Mouse (Mus musculus) lung, postnatal 14 days (tissue): ENCODE measurements around the gene Htr5b.

ENCODE experiments used
- DNase-seq: peaks from one replicate; pipeline ENCODE4 v3.0.0; 2021

The Htr5b gene

DNA sequence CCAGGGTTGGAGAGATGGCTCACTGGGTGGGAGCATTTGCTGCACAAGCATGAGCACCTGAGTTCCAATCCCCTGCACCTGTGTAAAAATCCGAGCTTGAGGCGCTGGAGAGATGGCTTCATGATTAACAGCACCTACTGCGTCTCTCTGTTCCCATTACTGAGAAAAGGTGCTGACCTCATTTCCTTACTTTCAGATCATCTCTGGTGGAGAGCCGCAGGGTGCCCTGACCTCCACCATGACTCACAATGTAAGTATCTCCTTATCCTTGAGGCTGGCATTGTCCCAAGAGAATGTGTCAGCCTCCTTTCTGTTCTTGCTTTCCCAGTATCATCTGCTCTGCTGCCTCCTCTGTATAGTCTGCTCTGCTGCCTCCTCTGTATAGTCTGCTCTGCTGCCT is 45.2 kb downstream of the Htr5b start:
- DNase-seq = no peak

DNA sequence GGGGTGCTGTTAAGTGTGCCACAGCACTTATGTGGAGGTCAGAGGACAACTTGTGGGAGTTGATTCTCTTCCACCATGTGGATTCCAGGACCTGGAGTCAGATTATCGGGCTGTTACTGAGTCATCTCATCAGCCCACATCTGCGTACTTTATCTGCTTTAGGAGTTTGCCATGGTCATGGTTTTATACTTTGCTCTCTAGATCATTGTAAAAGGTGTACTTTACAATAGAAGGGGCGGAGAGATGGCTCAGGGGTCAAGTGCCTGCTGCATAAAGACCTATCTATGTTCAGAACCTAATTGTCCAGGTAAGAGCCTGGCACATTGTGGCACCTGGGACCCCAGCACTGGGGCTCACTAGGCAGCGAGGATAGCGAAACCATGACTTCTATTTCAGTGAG is 48.9 kb downstream of the Htr5b start:
- DNase-seq = no peak

DNA sequence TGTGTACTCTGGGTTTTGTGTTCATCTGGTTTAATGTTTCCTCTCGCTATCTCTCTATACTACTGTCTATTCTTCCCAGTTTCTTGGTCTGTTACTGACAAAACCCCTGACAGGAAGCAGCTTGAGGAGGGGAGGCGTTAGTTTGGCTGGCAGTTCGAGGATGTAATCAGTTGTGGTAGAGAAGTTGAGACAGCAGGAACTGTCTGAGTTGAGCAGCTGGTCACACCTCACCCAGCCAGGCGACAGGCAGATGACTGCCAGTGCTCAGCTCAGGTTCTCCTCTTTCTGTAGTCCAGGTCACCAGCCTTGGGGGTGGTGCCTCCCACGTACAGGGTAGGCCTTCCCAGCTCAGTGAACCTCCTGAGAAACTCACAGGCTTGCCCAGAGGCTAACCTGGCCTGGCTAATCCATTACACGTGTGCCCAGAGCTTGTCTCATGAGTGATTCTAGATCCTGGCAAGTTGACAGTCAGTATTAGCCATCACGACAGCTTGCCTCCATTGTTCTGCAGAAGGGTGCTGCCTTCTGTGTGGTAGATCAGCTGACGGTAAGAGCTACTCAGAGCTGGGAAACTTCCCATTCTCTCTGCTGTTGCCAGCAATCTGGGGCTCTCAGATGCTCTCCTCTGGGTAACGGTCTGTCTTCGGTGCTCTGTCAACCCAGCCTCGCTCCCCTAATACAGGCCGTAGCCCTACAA is 49.8 kb downstream of the Htr5b start:
- DNase-seq = no peak

DNA sequence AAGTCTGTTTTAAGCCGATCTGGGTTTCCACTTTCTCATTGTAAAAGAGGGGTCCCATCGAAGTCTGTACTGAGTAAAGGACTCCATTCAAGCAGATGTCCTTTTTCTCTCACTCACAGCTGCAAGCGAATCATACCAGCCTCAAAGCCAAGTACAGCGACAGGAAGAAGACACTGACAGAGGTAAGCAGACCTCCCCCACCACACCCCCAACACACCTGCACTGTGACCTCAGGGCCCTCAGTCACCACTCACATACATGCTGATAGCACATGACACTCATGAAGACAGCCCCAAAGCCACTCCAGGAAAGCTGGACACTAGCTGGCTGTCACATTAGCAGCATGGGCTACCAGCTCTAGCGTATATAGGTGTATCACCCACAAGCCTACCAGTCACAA is 50.5 kb downstream of the Htr5b start:
- DNase-seq = no peak

DNA sequence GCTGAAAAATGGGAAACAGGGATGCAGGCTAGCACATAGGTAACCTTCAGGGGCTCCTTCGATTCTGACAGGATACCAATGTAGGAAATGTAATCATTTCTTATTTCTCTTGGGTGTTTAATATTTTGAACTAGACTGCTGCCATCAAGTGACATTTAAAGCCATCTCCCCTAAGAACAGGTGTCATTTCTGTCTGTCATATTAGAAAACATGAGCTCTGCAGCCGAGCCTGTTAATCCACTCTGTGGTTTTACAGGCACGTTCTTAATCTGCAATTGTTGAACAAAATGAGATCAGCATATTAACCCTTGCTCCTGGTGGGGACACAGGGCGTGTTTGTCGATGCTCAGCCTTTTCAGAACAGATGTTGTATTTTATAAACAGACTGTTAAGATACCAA is 56.8 kb downstream of the Htr5b start:
- no peak for DNase-seq

DNA sequence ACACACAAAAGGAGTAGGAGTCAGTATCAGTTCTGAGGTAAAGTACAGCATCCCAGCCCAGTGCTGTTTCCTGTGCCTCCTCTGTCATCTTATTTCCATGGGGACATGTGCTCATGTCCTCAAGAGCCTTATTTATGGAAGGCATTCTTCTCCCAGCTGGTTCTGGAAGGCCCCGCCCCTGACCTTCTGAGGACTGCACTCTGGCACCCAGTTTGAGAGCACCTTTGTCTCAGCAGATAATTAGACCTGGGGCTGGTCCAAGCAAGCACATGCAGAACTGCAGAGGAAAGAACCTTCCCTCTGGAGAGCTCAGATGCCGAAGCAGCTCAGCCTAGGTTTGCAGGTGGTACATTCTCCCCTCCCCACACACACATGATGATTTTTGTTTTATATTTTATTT is 60.0 kb downstream of the Htr5b start:
- no peak for DNase-seq

DNA sequence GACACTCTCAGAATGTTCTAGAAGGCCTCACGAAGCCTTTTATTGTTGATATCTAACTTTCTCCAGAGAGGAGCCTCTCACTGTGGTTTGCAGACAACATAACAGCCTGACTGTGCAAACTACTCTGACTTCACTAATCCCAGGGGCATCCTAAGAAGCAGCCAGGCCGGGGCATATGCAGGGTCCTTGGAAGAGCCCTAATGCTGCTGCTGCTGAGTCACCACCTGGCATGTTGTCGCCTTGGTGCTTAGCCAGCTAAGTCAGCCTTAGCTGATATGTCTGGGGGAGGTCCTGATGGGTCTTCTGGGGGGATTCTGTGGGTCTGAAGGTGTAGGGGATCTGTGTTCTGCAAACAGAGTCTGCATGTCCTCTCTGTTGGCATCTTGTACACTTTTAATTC is 62.0 kb downstream of the Htr5b start:
- DNase-seq = no peak

DNA sequence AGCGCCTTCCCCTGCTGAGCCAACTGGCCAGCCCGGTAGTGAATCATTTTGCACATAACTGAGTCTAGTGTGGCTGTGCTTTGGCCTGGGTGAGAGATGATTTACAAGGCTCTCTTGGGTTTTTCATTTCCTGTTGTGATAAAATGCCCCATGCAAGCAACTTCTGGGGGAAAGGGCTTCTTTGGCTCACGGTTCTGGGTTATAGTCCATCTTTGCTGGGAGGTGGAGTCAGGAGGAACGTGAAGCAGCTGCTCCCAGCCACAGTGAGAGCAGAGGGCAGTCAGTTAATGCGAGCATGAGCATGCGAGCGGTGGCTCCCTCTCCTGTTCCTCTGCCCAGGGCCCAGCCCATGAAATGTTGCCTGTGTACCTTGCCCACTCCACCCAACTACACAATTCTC is 64.5 kb downstream of the Htr5b start:
- DNase-seq = no peak

DNA sequence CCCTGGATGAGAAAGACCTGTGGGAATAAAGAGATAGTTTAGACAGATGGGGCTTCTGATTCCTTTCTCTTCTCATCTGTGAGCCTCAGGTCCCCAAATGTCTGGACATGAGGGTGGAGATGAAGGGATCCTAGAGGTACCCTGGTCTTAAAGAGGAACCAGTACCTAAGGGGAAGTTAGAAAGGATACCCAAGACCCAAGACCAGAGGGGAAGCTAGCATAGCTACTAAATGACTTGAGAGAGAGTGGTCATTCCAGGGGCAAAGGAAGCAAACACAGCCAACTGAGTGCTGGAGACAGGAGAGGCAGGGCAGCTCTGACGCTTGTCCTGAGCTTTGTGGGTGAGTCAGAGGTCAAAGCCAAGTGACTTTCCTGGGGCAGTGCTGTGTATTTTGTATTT is 65.6 kb downstream of the Htr5b start:
- no peak for DNase-seq

DNA sequence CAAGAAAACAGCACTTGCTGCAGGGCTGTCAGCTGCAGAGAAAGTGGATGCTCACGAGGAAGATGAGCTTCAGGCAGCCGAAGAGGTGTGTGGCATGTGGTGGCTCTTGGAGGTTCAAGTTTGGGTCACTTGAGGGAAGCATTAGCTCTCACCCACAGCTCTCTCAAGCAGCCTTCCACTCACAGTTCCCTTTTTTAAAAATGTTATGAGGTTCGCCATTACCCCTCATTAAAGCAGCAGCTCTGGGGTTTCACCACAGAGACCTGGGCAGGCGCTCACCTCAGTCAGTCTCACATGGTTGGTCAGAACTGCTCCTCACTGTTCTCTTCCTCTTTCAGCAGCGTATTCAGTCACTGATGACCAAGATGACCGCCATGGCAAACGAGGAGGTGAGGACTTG is 66.4 kb downstream of the Htr5b start:
- DNase-seq = no peak

DNA sequence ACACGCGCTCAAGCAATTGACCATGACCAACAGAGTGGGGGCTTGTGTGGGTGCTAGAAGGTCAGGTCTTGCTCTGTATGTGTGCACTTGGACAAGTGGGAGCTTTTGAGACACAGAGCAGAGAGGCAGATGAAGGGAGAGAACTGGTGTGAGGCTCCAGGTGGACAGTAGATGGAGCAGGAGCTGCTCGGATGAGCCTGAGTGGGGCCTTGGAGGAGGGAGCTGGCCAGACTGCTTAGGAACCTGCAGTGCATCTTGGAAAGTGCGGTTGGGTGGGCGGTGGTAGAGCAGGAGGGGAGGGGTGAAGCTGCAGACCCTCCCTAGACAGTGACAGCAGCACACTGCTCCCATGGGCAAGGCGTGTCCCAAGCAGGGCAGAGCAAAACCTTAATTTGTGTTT is 68.2 kb downstream of the Htr5b start:
- DNase-seq = no peak
